Mouse (Mus musculus): Measurements from ENCODE around the gene Cd38.

GRCm38 (mm10) chr5:43820785-43821184 is 47.6 kb upstream of the Cd38 start:
- TF ChIP-seq CHD2 (IDR thresholded peaks at IDR 0.05; ENCODE audit: low read depth, low read length) (no peak), ZC3H11A (IDR thresholded peaks at IDR 0.05; ENCODE audit: borderline replicate concordance, low read depth, low read length) (no peak)
